In the genomic region with DNA sequence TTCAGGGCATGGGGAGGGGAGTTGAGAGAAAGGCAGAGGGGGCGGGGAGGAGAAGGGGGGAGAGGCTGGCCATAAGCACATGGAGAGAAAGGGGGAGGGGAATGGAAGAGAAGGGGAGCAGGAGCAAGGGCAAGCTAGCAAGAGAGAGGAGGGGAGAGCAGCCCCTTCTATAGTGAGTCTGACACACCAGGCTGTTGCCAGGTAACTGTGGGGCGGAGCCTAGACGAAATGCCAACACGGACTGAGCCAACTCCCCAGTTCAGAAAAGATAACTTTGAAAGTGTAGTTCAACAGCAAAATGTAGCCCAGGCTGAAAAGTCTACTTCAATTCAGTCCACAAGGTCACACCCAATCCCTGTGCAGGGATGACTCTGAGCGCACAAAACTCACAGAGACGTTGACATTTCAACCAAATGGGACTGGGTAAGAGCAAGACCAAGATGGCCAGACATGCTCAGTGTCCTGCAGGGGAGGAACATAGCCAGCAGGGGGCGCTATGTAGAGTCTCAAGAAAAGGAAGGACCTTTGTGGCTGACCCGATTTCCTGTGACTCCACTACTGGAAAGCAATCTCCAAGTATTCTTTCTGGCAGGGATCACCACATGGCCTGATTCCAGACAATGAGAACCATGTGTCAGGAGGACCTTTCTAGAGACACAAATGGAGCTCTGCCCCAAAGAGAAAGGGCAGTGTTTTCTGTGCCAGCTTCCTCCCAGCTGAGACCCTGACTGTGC, we compare ENCODE assay signal across 8 mouse cellular contexts.
DNase-seq lines count a peak whose midpoint lies in the region; ATAC-seq and TF ChIP-seq lines count a peak whose summit lies in the region.

No protein-coding gene starts in this region.

- no peak for TF ChIP-seq POLR2A in ES-Bruce4 (IDR thresholded peaks at IDR 0.05; ENCODE audit: insufficient read depth, low read length)

- 65% methylated on average over 8 of the region's 8 CpGs for WGBS in hindbrain, embryonic 10.5 days
- 74% methylated on average over 8 of the region's 8 CpGs for WGBS in hindbrain, embryonic 14.5 days
- WGBS in stomach, postnatal 0 days = 50% methylated on average over 8 of the region's 8 CpGs

- ATAC-seq in hindbrain, embryonic 14.5 days (ENCODE audit: low FRiP score) = no peak
- no peak for ATAC-seq in stomach, postnatal 0 days (ENCODE audit: low FRiP score, low TSS enrichment)

- H3K27me3 ChIP-seq in hindbrain, embryonic 10.5 days (ENCODE audit: insufficient read depth, poor library complexity, severe bottlenecking) = 0 out of 2 replicates have a peak, but pooled peaks cover 2% of the 10 kb centered on the region
- H3K27me3 ChIP-seq in hindbrain, embryonic 14.5 days (ENCODE audit: control insufficient read depth, insufficient read depth, low read length) = no peaks in the 10 kb centered on the region
- no peaks in the 10 kb centered on the region for H3K27me3 ChIP-seq in ES-Bruce4 (ENCODE audit: control insufficient read depth, insufficient read depth, low read length, poor library complexity, severe bottlenecking)
- no peaks in the 10 kb centered on the region for H3K27me3 ChIP-seq in stomach, postnatal 0 days (ENCODE audit: control insufficient read depth, insufficient read depth, low read length)

- DNase-seq in hindbrain, embryonic 10.5 days (ENCODE audit: low spot score) = peak; percentile 27
- no peak for DNase-seq in hindbrain, embryonic 14.5 days (ENCODE audit: low spot score)
- peak; percentile 71 for DNase-seq in cerebellum, adult 8-10 months
- peak; percentile 71 for DNase-seq in kidney, postnatal 14 days
- peak; percentile 30 for DNase-seq in stomach, postnatal 0 days (ENCODE audit: low spot score)
- DNase-seq in left cerebral cortex, postnatal 25 days (ENCODE audit: low spot score in 2 of 2) = no peak
- DNase-seq in spleen, adult 18-20 months = no peak

- H3K4me3 ChIP-seq in hindbrain, embryonic 10.5 days = no peak overlapping the region
- no peak overlapping the region for H3K4me3 ChIP-seq in hindbrain, embryonic 14.5 days (replicated peaks; ENCODE audit: low read length)
- H3K4me3 ChIP-seq in ES-Bruce4 (ENCODE audit: low read depth, low read length) = no peak overlapping the region
- H3K4me3 ChIP-seq in stomach, postnatal 0 days (ENCODE audit: low read depth, low read length) = no peak overlapping the region

- no peak overlapping the region for H3K4me2 ChIP-seq in hindbrain, embryonic 14.5 days (replicated peaks)
- no peak overlapping the region for H3K4me2 ChIP-seq in stomach, postnatal 0 days (replicated peaks; ENCODE audit: low read depth)

- no peak overlapping the region for H3K9ac ChIP-seq in hindbrain, embryonic 14.5 days
- H3K9ac ChIP-seq in ES-Bruce4 (ENCODE audit: low read depth, poor library complexity, severe bottlenecking) = no peak overlapping the region
- no peak overlapping the region for H3K9ac ChIP-seq in stomach, postnatal 0 days (ENCODE audit: low read length)

- no peak overlapping the region for H3K27ac ChIP-seq in hindbrain, embryonic 10.5 days
- no peak overlapping the region for H3K27ac ChIP-seq in hindbrain, embryonic 14.5 days
- no peak overlapping the region for H3K27ac ChIP-seq in ES-Bruce4 (ENCODE audit: insufficient read depth, low read length)
- H3K27ac ChIP-seq in stomach, postnatal 0 days (replicated peaks) = no peak overlapping the region

- H3K9me3 ChIP-seq in hindbrain, embryonic 10.5 days = no peaks in the 10 kb centered on the region
- H3K9me3 ChIP-seq in hindbrain, embryonic 14.5 days (ENCODE audit: control insufficient read depth, low read length) = no peaks in the 10 kb centered on the region
- no peaks in the 10 kb centered on the region for H3K9me3 ChIP-seq in ES-Bruce4 (replicated peaks; ENCODE audit: control insufficient read depth, insufficient read depth, low read length, poor library complexity, severe bottlenecking)
- H3K9me3 ChIP-seq in stomach, postnatal 0 days (ENCODE audit: control insufficient read depth, low read length) = no peaks in the 10 kb centered on the region

- no peak for TF ChIP-seq EP300 in ES-Bruce4 (IDR thresholded peaks at IDR 0.05; ENCODE audit: insufficient read depth, low read depth, low read length)
- no peak for TF ChIP-seq EP300 in stomach, postnatal 0 days (optimal IDR thresholded peaks at IDR 0.05)

- no peaks in the 10 kb centered on the region for H3K36me3 ChIP-seq in hindbrain, embryonic 10.5 days
- no peaks in the 10 kb centered on the region for H3K36me3 ChIP-seq in hindbrain, embryonic 14.5 days (replicated peaks; ENCODE audit: control insufficient read depth, insufficient read depth)
- no peaks in the 10 kb centered on the region for H3K36me3 ChIP-seq in ES-Bruce4 (ENCODE audit: control insufficient read depth, insufficient read depth, low read length, poor library complexity, severe bottlenecking)
- no peaks in the 10 kb centered on the region for H3K36me3 ChIP-seq in stomach, postnatal 0 days (ENCODE audit: control insufficient read depth, insufficient read depth, low read length)

- peak; percentile 53 for TF ChIP-seq CTCF in ES-Bruce4 (IDR thresholded peaks at IDR 0.05; ENCODE audit: low read depth, low read length)
- peak; percentile 59 for TF ChIP-seq CTCF in stomach, postnatal 0 days (IDR thresholded peaks at IDR 0.05; ENCODE audit: low read depth)

- intact Hi-C loops in left cerebral cortex, postnatal 25 days (cut with DNase I) = no loop called here

- H3K4me1 ChIP-seq in hindbrain, embryonic 10.5 days (replicated peaks) = peaks cover 34% of the 10 kb centered on the region
- peaks cover 16% of the 10 kb centered on the region; the same call in 1 of the 2 replicates for H3K4me1 ChIP-seq in hindbrain, embryonic 14.5 days (replicated peaks; ENCODE audit: control insufficient read depth, insufficient read depth, low read length)
- no peaks in the 10 kb centered on the region for H3K4me1 ChIP-seq in ES-Bruce4 (ENCODE audit: control insufficient read depth, insufficient read depth, low read length)
- H3K4me1 ChIP-seq in stomach, postnatal 0 days (replicated peaks; ENCODE audit: control insufficient read depth, insufficient read depth) = no peaks in the 10 kb centered on the region

Comparison
In these comparisons a context has a peak if more than half of its experiments do, and no peak if none do; other contexts are left out.
1. DNase-seq: peak in hindbrain, embryonic 10.5 days (single experiment), cerebellum, adult 8-10 months (single experiment), kidney, postnatal 14 days (single experiment) and stomach, postnatal 0 days (single experiment); none in hindbrain, embryonic 14.5 days (single experiment), left cerebral cortex, postnatal 25 days (0 of 2) and spleen, adult 18-20 months (0 of 2).